ENCODE assay signal across 8 mouse cellular contexts in the genomic region with DNA sequence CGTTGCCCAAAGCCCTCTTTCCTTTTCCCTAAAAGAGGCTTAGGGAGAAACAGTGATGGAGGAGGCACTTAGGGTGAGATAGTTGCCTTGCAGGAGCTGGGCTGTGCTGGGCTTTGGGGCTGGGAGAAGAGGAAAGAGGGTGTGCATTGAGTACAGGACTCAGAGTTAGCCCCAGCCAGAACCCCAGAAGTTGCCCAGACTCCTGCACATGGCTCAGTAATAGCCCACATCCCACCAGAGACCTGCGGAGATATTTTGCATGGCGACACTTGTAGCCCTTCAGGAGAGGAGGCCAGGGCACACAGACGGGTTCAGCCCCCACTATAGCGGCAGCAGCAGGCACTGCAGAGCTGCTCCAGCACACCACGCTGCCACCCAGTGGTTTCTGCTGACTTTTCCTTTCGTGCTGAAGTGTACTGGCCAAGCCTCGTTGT.
A peak's percentile ranks its signal among the peaks of the same experiment; 100 is the strongest.
DNase-seq lines count a peak whose midpoint lies in the region; ATAC-seq lines count a peak whose summit lies in the region.

No protein-coding gene starts in this region.

- intact Hi-C loops in heart, postnatal 25 days (cut with DNase I), result no loop called here

- peak; percentile 1 to 22 for DNase-seq in heart, adult 18-20 months
- DNase-seq in heart, postnatal 25 days (ENCODE audit: low spot score), result no peak
- DNase-seq in embryo, embryonic 10.5 days (ENCODE audit: low spot score), result peak; percentile 77
- peak; percentile 82 for DNase-seq in heart, embryonic 10.5 days (ENCODE audit: low spot score)
- DNase-seq in liver, embryonic 11.5 days (ENCODE audit: low spot score), result peak; percentile 46
- DNase-seq in ovary, adult 18-20 months (ENCODE audit: low spot score), result peak; percentile 10
- peak; percentile 4 to 27 for DNase-seq in thymus, postnatal 10 days (ENCODE audit: low spot score in 2 of 2)

- H3K4me2 ChIP-seq in kidney, embryonic 15.5 days, result peak overlapping the region; percentile 82
- peak overlapping the region; percentile 70 for H3K4me2 ChIP-seq in liver, embryonic 11.5 days

- 18% methylated on average over 8 of the region's 8 CpGs for WGBS in heart, embryonic 10.5 days
- 16% methylated on average over 8 of the region's 8 CpGs for WGBS in kidney, embryonic 15.5 days
- WGBS in liver, embryonic 11.5 days, result 7% methylated on average over 8 of the region's 8 CpGs

- H3K27me3 ChIP-seq in heart, embryonic 10.5 days (ENCODE audit: insufficient read depth, poor library complexity, severe bottlenecking), result peaks cover 14% of the 10 kb centered on the region; the same call in 1 of the 2 replicates
- peaks cover 29% of the 10 kb centered on the region for H3K27me3 ChIP-seq in kidney, embryonic 15.5 days
- H3K27me3 ChIP-seq in liver, embryonic 11.5 days (replicated peaks; ENCODE audit: control insufficient read depth, insufficient read depth, low read length), result peaks cover 15% of the 10 kb centered on the region

- peak overlapping the region; percentile 69 for H3K4me3 ChIP-seq in heart, embryonic 10.5 days
- H3K4me3 ChIP-seq in kidney, embryonic 15.5 days (replicated peaks), result peak overlapping the region; percentile 52
- peak overlapping the region; percentile 58 for H3K4me3 ChIP-seq in liver, embryonic 11.5 days (ENCODE audit: low read depth, low read length)

- H3K9me3 ChIP-seq in heart, embryonic 10.5 days, result no peaks in the 10 kb centered on the region
- H3K9me3 ChIP-seq in kidney, embryonic 15.5 days (replicated peaks), result no peaks in the 10 kb centered on the region
- H3K9me3 ChIP-seq in liver, embryonic 11.5 days (ENCODE audit: control insufficient read depth, low read length), result no peaks in the 10 kb centered on the region

- peak; percentile 75 for ATAC-seq in kidney, embryonic 15.5 days (replicated peaks; ENCODE audit: low FRiP score)
- ATAC-seq in liver, embryonic 11.5 days (replicated peaks; ENCODE audit: low FRiP score), result peak; percentile 79

- H3K36me3 ChIP-seq in heart, embryonic 10.5 days, result no peaks in the 10 kb centered on the region
- no peaks in the 10 kb centered on the region for H3K36me3 ChIP-seq in kidney, embryonic 15.5 days
- no peaks in the 10 kb centered on the region for H3K36me3 ChIP-seq in liver, embryonic 11.5 days (ENCODE audit: control insufficient read depth, insufficient read depth, low read length)

- no peaks in the 10 kb centered on the region for H3K4me1 ChIP-seq in heart, embryonic 10.5 days
- H3K4me1 ChIP-seq in kidney, embryonic 15.5 days, result 0 out of 2 replicates have a peak, but pooled peaks cover 4% of the 10 kb centered on the region
- no peaks in the 10 kb centered on the region for H3K4me1 ChIP-seq in liver, embryonic 11.5 days (replicated peaks; ENCODE audit: control insufficient read depth, insufficient read depth, low read length)

- peak overlapping the region; percentile 84 for H3K27ac ChIP-seq in heart, embryonic 10.5 days
- no peak overlapping the region for H3K27ac ChIP-seq in kidney, embryonic 15.5 days
- no peak overlapping the region for H3K27ac ChIP-seq in liver, embryonic 11.5 days (ENCODE audit: low read depth, low read length)

- H3K9ac ChIP-seq in kidney, embryonic 15.5 days, result no peak overlapping the region
- no peak overlapping the region for H3K9ac ChIP-seq in liver, embryonic 11.5 days (ENCODE audit: low read depth, low read length)
